Mouse (Mus musculus): ENCODE results near the gene Abhd2. TPM values are rescaled to one million over a fixed set of nuclear protein-coding genes. Genes with fewer than 3 reads are reported as not detected.

Abhd2 gene
- polyA plus RNA-seq, 1 experiment from 2014 or later = 12.9 TPM

DNA sequence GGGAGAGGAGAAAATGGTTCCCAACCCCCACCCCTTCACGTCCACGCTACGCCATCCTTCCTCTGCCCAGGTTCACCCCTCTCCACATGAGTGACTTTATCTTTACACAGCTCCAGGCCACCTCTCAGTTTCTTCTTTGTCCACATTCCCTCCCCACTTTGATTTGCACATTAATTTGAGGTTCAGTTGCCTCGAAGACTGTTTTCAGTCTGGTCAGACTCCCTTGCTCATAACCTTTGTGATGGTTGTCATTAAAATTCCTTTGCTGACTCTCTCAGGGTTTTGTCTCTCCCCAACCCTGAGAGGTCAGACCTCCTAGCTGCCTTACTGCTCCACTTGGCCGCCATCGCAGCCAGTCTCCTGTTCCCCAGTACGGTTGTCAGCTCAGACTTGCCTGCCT lies 121.7 kb downstream of the Abhd2 start:
- H3K36me3 ChIP-seq = no peaks in the 10 kb centered on the region
- no peaks in the 10 kb centered on the region for H3K9me3 ChIP-seq
- no peak overlapping the region for H3K27ac ChIP-seq
- peaks cover 8% of the 10 kb centered on the region for H3K4me1 ChIP-seq
- no peak overlapping the region for H3K4me2 ChIP-seq (replicated peaks)
- WGBS = 72% methylated on average over 7 of the region's 7 CpGs
- no peak overlapping the region for H3K9ac ChIP-seq
- H3K4me3 ChIP-seq = no peak overlapping the region
- ATAC-seq (ENCODE audit: low FRiP score, low read depth) = no peak
- no peaks in the 10 kb centered on the region for H3K27me3 ChIP-seq (replicated peaks)

DNA sequence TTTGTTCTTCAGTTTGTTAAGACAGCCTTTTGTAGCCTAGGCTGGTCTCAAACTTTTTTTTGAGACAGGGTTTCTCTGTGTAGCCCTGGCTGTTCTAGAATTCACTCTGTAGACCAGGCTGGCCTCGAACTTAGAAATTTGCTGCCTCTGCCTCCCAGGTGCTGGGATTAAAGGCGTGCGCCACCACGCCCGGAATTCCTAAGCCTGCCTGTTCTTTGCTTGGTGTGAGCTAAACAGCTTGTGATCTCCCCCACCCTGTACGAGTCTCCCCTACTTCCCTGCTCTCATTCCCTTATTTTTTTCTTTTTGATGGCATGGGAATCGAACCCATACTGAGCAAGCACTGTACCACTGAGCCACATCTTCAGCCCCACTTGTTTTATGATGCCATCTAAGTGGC lies 122.2 kb downstream of the Abhd2 start:
- 90% methylated on average over 7 of the region's 7 CpGs for WGBS
- Histone ChIP-seq H3K27me3 (replicated peaks) (no peaks in the 10 kb centered on the region), H3K4me2 (replicated peaks) (no peak overlapping the region), H3K4me1 (peaks cover 8% of the 10 kb centered on the region), H3K36me3 (no peaks in the 10 kb centered on the region), H3K27ac (no peak overlapping the region), H3K4me3 (no peak overlapping the region), H3K9me3 (no peaks in the 10 kb centered on the region), H3K9ac (no peak overlapping the region)
- no peak for ATAC-seq (ENCODE audit: low FRiP score, low read depth)

DNA sequence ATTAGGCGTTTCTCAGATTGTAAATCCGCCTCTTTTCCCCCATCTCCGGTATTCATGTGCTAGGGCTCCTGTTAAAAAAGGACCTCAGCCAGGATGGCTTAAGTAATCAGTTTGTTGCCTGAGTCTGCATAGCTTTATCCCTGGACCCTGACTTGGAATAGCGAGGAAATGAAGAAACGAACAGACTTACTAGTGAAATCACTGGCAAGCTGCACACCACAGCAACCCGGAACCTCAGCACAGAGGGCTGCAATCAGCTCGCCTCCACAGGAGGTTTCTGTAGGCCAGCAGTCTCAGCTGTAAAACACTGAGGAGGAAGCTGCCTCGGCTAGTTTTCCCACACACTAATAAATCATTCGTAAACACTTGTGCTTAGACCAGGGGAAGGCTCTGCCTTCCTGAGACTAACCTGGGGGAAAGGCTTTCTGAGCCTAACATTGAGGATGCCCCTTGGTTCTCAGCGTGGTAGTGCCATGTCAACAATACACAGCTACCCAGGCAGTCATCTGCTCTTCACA lies 124.5 kb downstream of the Abhd2 start:
- no peaks in the 10 kb centered on the region for H3K9me3 ChIP-seq
- H3K9ac ChIP-seq = 0 out of 2 replicates have a peak overlapping the region, but pooled peaks have one; percentile 0
- H3K4me2 ChIP-seq (replicated peaks) = no peak overlapping the region
- peaks cover under 1% of the 10 kb centered on the region for H3K4me1 ChIP-seq
- no peak overlapping the region for H3K4me3 ChIP-seq
- no peaks in the 10 kb centered on the region for H3K27me3 ChIP-seq (replicated peaks)
- H3K27ac ChIP-seq = no peak overlapping the region
- 45% methylated on average over 10 of the region's 10 CpGs for WGBS
- no peak for ATAC-seq (ENCODE audit: low FRiP score, low read depth)
- no peaks in the 10 kb centered on the region for H3K36me3 ChIP-seq

DNA sequence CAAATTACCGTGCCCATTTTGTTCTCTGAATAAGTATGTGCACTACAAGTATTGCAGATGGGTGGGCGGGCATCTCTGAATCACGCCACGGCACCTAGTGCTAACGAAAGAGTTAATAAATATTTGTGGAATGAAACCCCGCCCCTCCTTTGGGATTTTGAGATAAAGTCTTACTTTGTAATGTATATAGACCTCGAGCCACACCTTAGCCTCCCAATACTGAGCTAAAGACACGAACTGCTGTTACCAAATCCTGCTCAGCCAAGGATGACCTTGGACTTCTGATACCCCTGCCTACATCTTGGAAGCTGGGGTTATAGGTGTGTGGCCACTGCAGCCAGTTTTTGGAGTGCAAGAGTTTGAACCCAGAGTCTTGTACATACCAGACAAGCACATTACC lies 125.4 kb downstream of the Abhd2 start:
- Histone ChIP-seq H3K36me3 (no peaks in the 10 kb centered on the region), H3K4me3 (no peak overlapping the region), H3K4me1 (no peaks in the 10 kb centered on the region), H3K27me3 (replicated peaks) (no peaks in the 10 kb centered on the region), H3K9me3 (no peaks in the 10 kb centered on the region), H3K9ac (no peak overlapping the region), H3K4me2 (replicated peaks) (no peak overlapping the region), H3K27ac (no peak overlapping the region)
- no peak for ATAC-seq (ENCODE audit: low FRiP score, low read depth)
- 86% methylated on average over 8 of the region's 8 CpGs for WGBS

DNA sequence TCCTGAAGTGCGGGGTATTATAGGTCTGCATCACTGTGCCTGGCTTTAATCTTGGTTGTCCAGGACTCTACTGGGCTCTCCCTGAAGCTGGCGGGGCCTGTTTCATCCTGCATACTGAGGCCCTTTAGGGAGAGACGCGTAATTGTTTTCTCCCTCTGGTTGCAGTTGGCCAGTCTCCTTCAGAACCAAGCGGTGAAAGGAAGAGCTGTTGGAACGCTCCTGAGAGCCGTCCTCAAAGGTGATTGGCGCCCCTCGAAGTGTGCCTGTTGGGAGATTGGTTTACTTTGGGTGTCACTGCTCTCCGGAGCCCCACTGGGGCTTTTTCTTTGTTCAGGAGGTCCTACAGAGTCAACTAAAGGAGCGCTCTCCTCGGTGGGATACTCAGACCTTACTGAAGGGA lies 126.0 kb downstream of the Abhd2 start:
- H3K4me2 ChIP-seq (replicated peaks) = no peak overlapping the region
- no peak for ATAC-seq (ENCODE audit: low FRiP score, low read depth)
- H3K36me3 ChIP-seq = no peaks in the 10 kb centered on the region
- H3K9me3 ChIP-seq = no peaks in the 10 kb centered on the region
- H3K27me3 ChIP-seq (replicated peaks) = no peaks in the 10 kb centered on the region
- no peaks in the 10 kb centered on the region for H3K4me1 ChIP-seq
- no peak overlapping the region for H3K4me3 ChIP-seq
- 76% methylated on average over 12 of the region's 12 CpGs for WGBS
- H3K9ac ChIP-seq = no peak overlapping the region
- no peak overlapping the region for H3K27ac ChIP-seq

DNA sequence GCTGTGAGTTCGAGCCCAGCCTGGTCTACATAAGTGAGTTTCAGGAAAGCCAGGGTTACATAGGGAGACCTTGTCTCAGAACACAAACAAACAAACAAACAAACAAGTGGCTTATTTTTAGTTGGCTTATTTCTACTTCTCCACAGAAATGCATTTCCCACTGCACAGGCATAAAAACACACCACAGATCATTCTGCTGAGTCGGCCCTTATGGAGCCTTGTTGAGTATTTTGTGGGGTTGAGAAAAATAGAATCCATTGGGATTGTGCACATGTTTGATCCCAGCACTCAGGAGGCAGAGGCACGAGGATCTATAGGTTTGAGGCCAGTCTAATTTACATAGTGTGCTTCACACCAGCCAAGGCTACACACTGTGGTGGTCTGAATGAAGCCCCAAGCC lies 127.3 kb downstream of the Abhd2 start:
- Histone ChIP-seq H3K4me1 (no peaks in the 10 kb centered on the region), H3K27ac (no peak overlapping the region), H3K27me3 (replicated peaks) (no peaks in the 10 kb centered on the region), H3K9me3 (no peaks in the 10 kb centered on the region), H3K4me2 (replicated peaks) (no peak overlapping the region), H3K36me3 (no peaks in the 10 kb centered on the region), H3K9ac (no peak overlapping the region), H3K4me3 (no peak overlapping the region)
- ATAC-seq (ENCODE audit: low FRiP score, low read depth) = no peak
- 88% methylated on average over 3 of the region's 3 CpGs for WGBS

DNA sequence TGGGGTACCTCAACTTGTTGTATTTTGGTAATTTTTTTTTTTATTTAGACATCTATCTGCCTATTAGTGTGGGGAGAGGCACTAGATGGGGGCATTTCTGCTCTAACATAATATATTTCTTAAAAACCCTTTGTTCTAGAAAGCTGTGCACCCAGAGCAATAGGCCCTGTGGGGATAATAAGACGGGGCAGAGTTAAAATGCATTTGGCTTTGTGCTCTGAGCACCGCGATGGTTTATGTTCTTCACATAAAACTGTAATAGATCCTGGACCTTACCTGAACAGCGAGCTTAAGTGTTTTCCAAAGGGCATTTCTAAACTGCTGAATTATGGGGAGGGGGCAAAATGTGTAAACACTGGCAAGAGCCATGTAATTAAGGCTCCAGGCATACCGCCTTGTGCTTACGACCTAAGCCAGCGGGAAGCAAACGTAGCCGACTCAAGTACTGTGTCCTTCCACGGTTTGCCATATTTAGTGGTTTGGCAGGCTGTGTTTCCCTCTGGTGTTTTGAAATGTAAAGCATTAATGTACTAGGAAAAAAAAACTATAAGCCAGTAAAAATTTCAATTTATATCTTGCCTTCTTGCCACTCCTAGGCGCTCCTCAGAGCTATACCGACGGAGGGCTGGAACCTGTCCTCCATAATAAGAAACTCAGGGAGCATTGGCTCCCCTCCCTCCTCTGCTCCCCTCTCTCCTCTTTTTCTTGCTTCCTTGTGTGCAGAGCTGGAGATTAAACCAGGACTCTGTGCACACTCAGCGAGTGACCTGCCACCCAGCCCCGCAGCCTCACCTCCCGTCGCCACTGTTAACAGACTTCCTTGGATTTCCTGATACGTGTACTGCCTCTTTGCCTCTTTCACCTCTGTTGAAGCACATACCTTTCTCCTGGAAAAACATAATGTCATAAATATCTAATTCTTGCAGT lies 141.7 kb downstream of the Abhd2 start:
- no peak for ATAC-seq (ENCODE audit: low FRiP score, low read depth)
- Histone ChIP-seq H3K27me3 (replicated peaks) (no peaks in the 10 kb centered on the region), H3K36me3 (no peaks in the 10 kb centered on the region; the same call in 1 of the 2 replicates), H3K4me2 (replicated peaks) (no peak overlapping the region), H3K9ac (no peak overlapping the region), H3K4me1 (no peaks in the 10 kb centered on the region), H3K4me3 (no peak overlapping the region), H3K9me3 (no peaks in the 10 kb centered on the region), H3K27ac (no peak overlapping the region)
- 75% methylated on average over 18 of the region's 18 CpGs for WGBS

Other genes starting within 250 kb of the Abhd2 start
- 1.4 and 1.6 TPM in 2 replicates for gene Acan, start 219.7 kb upstream of the Abhd2 start, polyA plus RNA-seq (2016; fragmentation: Nextera tagmentation; extraction: Ambion mirVana)
- 1.7 and 1.9 TPM in 2 replicates for gene Hapln3, start 142.2 kb upstream of the Abhd2 start, polyA plus RNA-seq (2016; fragmentation: Nextera tagmentation; extraction: Ambion mirVana)
- 62.8 and 64.5 TPM in 2 replicates for gene Mfge8, start 124.1 kb upstream of the Abhd2 start, polyA plus RNA-seq (2016; fragmentation: Nextera tagmentation; extraction: Ambion mirVana)
- gene Rlbp1, start 113.8 kb downstream of the Abhd2 start, polyA plus RNA-seq (2016; fragmentation: Nextera tagmentation; extraction: Ambion mirVana) = 4.7 and 5.0 TPM in 2 replicates
- 9.7 and 10.2 TPM in 2 replicates for gene Fanci, start 118.7 kb downstream of the Abhd2 start, polyA plus RNA-seq (2016; fragmentation: Nextera tagmentation; extraction: Ambion mirVana)
- gene Polg, start 193.2 kb downstream of the Abhd2 start, polyA plus RNA-seq (2016; fragmentation: Nextera tagmentation; extraction: Ambion mirVana) = 45.6 and 48.5 TPM in 2 replicates